Mouse (Mus musculus): ENCODE data around the gene Myocd. TPM values are rescaled to one million over a fixed set of nuclear protein-coding genes. Genes with fewer than 3 reads are reported as not detected.

The Myocd gene
- polyA plus RNA-seq, 2 experiments: 0.39 to 0.50 TPM

DNA sequence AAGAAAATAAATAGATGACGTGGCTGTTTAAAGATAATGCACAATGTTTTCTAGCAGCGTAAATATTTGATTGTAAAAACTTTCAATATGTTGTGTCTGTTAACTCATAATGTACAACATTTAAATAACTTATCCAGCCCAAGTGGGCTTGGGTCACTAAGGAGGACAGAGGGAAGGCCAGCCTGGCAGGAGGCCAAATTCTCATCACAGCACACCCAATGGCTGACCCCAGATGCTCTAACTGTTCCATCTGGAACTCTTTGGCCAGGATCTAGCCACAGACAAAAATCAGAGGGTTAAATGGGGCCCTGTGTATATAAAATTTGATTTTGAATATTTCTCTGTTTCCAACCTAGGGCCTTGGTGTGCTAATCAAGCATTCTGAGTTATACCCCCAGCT, 16.4 kb upstream of the Myocd start:
- no peak overlapping the region for H3K4me2 ChIP-seq (replicated peaks; ENCODE audit: low read depth, low read length, severe bottlenecking)
- WGBS: 86% methylated on average over 2 of the region's 2 CpGs
- no peaks in the 10 kb centered on the region for H3K4me1 ChIP-seq (ENCODE audit: control insufficient read depth, insufficient read depth, low read length)
- ATAC-seq (ENCODE audit: low FRiP score, low read depth) (no peak), DNase-seq (ENCODE audit: low spot score) (no peak)
- no peak overlapping the region for H3K27ac ChIP-seq (replicated peaks; ENCODE audit: low read depth, low read length)
- no peaks in the 10 kb centered on the region for H3K9me3 ChIP-seq (ENCODE audit: control insufficient read depth, low read length)
- TF ChIP-seq POLR2A (IDR thresholded peaks at IDR 0.05; ENCODE audit: borderline replicate concordance, extremely low read depth, insufficient read depth, insufficient read length): no peak
- no peaks in the 10 kb centered on the region for H3K27me3 ChIP-seq (ENCODE audit: control insufficient read depth, insufficient read depth, low read length)
- H3K4me3 ChIP-seq (replicated peaks; ENCODE audit: low read length): no peak overlapping the region
- H3K9ac ChIP-seq (ENCODE audit: low read depth, low read length, severe bottlenecking): no peak overlapping the region
- no peaks in the 10 kb centered on the region for H3K36me3 ChIP-seq (ENCODE audit: control insufficient read depth, insufficient read depth, low read length)

DNA sequence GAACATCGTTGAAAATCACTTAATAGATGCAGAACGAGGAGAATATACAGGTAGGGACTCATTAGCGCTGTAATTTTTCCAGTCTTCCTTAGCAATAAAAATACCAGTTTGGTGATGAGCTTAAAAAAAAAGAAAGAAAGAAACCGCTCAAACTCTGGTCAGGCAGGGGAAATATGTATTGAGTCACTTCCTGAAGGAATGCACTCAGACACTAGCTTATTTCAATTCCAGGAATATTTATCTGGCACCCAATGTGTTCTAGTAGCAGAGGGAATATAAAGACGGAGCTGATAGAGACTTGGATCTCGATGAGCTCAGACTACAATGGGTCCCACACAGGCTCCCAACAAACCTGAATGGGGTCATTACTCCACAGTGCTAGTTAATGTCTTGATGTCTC, 5.7 kb upstream of the Myocd start:
- DNase-seq (ENCODE audit: low spot score) (no peak), ATAC-seq (ENCODE audit: low FRiP score, low read depth) (no peak)
- no peak for TF ChIP-seq POLR2A (IDR thresholded peaks at IDR 0.05; ENCODE audit: borderline replicate concordance, extremely low read depth, insufficient read depth, insufficient read length)
- H3K27me3 ChIP-seq (ENCODE audit: control insufficient read depth, insufficient read depth, low read length): 0 out of 2 replicates have a peak, but pooled peaks cover under 1% of the 10 kb centered on the region
- no peak overlapping the region for H3K4me2 ChIP-seq (replicated peaks; ENCODE audit: low read depth, low read length, severe bottlenecking)
- peaks cover 11% of the 10 kb centered on the region for H3K4me1 ChIP-seq (ENCODE audit: control insufficient read depth, insufficient read depth, low read length)
- 80% methylated on average over 6 of the region's 6 CpGs for WGBS
- H3K9ac ChIP-seq (ENCODE audit: low read depth, low read length, severe bottlenecking): no peak overlapping the region
- no peaks in the 10 kb centered on the region for H3K9me3 ChIP-seq (ENCODE audit: control insufficient read depth, low read length)
- no peak overlapping the region for H3K4me3 ChIP-seq (replicated peaks; ENCODE audit: low read length)
- H3K27ac ChIP-seq (replicated peaks; ENCODE audit: low read depth, low read length): no peak overlapping the region
- H3K36me3 ChIP-seq (ENCODE audit: control insufficient read depth, insufficient read depth, low read length): no peaks in the 10 kb centered on the region

DNA sequence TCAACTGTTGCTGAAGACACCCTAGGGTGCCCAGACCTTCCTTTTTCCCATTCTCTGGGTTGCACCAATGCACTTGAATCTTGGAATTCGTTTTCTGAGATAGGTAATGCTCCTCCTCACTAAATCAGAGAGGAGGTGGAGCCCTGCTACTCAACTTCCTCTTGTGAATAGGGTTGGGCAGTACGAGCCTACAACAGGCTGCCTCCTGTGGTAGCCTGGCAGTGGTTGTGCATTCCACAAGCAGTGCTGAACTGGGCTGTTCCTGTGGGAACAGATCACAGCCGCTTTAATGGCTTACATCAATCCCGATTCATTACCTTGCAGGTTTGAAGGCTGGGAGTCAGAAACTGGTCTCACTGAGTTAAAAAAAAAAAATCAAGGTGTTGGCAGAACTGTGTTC, 1.2 kb upstream of the Myocd start:
- H3K4me3 ChIP-seq (replicated peaks; ENCODE audit: low read length): no peak overlapping the region

DNA sequence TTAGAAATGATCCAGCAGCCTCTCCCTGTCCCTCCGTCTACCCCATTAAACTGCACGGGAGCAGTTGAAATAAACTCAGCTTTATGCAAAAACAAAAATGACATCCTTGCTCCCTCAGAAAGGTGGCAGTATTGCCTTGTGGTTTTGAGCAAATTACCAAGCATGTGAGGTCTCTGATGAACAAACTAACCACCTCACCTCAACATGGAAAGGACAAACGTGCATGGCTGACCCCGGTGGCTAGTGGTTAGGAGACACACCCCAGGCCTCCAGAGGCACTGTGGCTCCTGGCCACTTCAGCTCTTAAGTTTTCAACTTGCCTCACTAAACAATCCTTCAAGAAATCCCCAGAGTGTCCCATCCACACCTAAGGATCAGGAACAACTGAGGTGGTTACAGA, 1.5 kb downstream of the Myocd start:
- no peaks in the 10 kb centered on the region for H3K9me3 ChIP-seq (ENCODE audit: control insufficient read depth, low read length)
- 33% methylated on average over 4 of the region's 4 CpGs for WGBS
- H3K4me3 ChIP-seq (replicated peaks; ENCODE audit: low read length): no peak overlapping the region
- H3K27me3 ChIP-seq (ENCODE audit: control insufficient read depth, insufficient read depth, low read length): peaks cover 8% of the 10 kb centered on the region; the same call in 1 of the 2 replicates
- no peaks in the 10 kb centered on the region for H3K36me3 ChIP-seq (ENCODE audit: control insufficient read depth, insufficient read depth, low read length)
- DNase-seq (ENCODE audit: low spot score) (peak; percentile 9), ATAC-seq (ENCODE audit: low FRiP score, low read depth) (no peak)
- no peak overlapping the region for H3K9ac ChIP-seq (ENCODE audit: low read depth, low read length, severe bottlenecking)
- no peak for TF ChIP-seq POLR2A (IDR thresholded peaks at IDR 0.05; ENCODE audit: borderline replicate concordance, extremely low read depth, insufficient read depth, insufficient read length)
- H3K4me2 ChIP-seq (replicated peaks; ENCODE audit: low read depth, low read length, severe bottlenecking): no peak overlapping the region
- H3K4me1 ChIP-seq (ENCODE audit: control insufficient read depth, insufficient read depth, low read length): peaks cover 21% of the 10 kb centered on the region
- H3K27ac ChIP-seq (replicated peaks; ENCODE audit: low read depth, low read length): no peak overlapping the region

More for the DNA sequence above, 1.2 kb upstream of the Myocd start:
- no peak overlapping the region for H3K27ac ChIP-seq (replicated peaks; ENCODE audit: low read depth, low read length)
- DNase-seq (ENCODE audit: low spot score): peak; percentile 27
- TF ChIP-seq POLR2A (IDR thresholded peaks at IDR 0.05; ENCODE audit: borderline replicate concordance, extremely low read depth, insufficient read depth, insufficient read length): no peak
- H3K4me1 ChIP-seq (ENCODE audit: control insufficient read depth, insufficient read depth, low read length): peaks cover 21% of the 10 kb centered on the region
- H3K27me3 ChIP-seq (ENCODE audit: control insufficient read depth, insufficient read depth, low read length): peaks cover 8% of the 10 kb centered on the region; the same call in 1 of the 2 replicates
- H3K9me3 ChIP-seq (ENCODE audit: control insufficient read depth, low read length): no peaks in the 10 kb centered on the region
- H3K9ac ChIP-seq (ENCODE audit: low read depth, low read length, severe bottlenecking): no peak overlapping the region
- no peaks in the 10 kb centered on the region for H3K36me3 ChIP-seq (ENCODE audit: control insufficient read depth, insufficient read depth, low read length)
- H3K4me2 ChIP-seq (replicated peaks; ENCODE audit: low read depth, low read length, severe bottlenecking): peak overlapping the region; percentile 85; the same call in 1 of the 2 replicates
- no peak; the same call in 1 of the 2 replicates for ATAC-seq (ENCODE audit: low FRiP score, low read depth)
- WGBS: 6% methylated on average over 4 of the region's 4 CpGs

DNA sequence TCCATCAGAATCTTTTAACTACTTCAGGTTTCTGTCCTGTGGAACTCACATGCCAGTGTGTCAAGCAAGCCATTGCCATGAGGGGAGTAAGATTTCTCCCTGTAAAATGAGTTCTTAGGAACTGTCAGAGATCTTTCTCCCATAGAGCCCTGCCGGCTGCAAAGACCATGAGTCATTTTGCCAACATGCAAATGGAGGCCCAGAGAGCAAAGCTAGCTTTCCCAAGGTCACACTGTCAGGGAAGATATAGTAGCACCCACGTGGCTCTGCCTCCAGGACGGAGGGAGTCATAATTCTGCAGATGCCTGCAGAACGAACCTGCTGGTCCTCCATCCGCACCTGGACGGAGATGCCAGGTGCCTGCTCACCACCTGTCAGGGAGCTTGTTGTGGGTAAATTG, 6.3 kb downstream of the Myocd start:
- Histone ChIP-seq H3K27me3 (ENCODE audit: control insufficient read depth, insufficient read depth, low read length) (no peaks in the 10 kb centered on the region), H3K4me3 (replicated peaks; ENCODE audit: low read length) (no peak overlapping the region), H3K4me1 (ENCODE audit: control insufficient read depth, insufficient read depth, low read length) (no peaks in the 10 kb centered on the region), H3K36me3 (ENCODE audit: control insufficient read depth, insufficient read depth, low read length) (no peaks in the 10 kb centered on the region), H3K4me2 (replicated peaks; ENCODE audit: low read depth, low read length, severe bottlenecking) (no peak overlapping the region), H3K9ac (ENCODE audit: low read depth, low read length, severe bottlenecking) (no peak overlapping the region), H3K27ac (replicated peaks; ENCODE audit: low read depth, low read length) (no peak overlapping the region), H3K9me3 (ENCODE audit: control insufficient read depth, low read length) (no peaks in the 10 kb centered on the region)
- no peak for TF ChIP-seq POLR2A (IDR thresholded peaks at IDR 0.05; ENCODE audit: borderline replicate concordance, extremely low read depth, insufficient read depth, insufficient read length)
- ATAC-seq (ENCODE audit: low FRiP score, low read depth) (no peak), DNase-seq (ENCODE audit: low spot score) (no peak)
- WGBS: 52% methylated on average over 6 of the region's 6 CpGs

DNA sequence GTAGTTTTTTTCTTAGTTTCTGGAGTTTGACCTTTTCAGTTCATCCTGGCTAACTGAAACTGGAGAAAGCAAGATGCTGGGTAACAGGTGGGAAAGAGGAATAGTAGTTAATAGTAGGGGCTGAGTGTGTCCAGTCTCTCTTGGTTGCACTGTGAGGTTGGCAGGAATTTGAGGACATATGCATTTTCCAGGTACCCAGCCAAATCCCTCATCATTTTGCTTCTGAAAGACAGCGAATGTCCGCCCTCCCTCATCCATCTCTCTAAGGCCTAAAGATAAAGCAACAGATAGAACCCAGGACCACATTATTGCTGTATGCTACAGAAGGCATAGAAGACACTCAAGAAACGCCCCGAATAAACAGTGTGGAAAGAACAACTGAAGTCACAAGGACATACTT, 10.8 kb downstream of the Myocd start:
- no peaks in the 10 kb centered on the region for H3K36me3 ChIP-seq (ENCODE audit: control insufficient read depth, insufficient read depth, low read length)
- H3K27me3 ChIP-seq (ENCODE audit: control insufficient read depth, insufficient read depth, low read length): no peaks in the 10 kb centered on the region
- TF ChIP-seq POLR2A (IDR thresholded peaks at IDR 0.05; ENCODE audit: borderline replicate concordance, extremely low read depth, insufficient read depth, insufficient read length): no peak
- WGBS: 87% methylated on average over 4 of the region's 4 CpGs
- no peak for ATAC-seq (ENCODE audit: low FRiP score, low read depth)
- no peak overlapping the region for H3K4me2 ChIP-seq (replicated peaks; ENCODE audit: low read depth, low read length, severe bottlenecking)
- H3K4me3 ChIP-seq (replicated peaks; ENCODE audit: low read length): no peak overlapping the region
- H3K9me3 ChIP-seq (ENCODE audit: control insufficient read depth, low read length): no peaks in the 10 kb centered on the region
- DNase-seq (ENCODE audit: low spot score): no peak
- H3K27ac ChIP-seq (replicated peaks; ENCODE audit: low read depth, low read length): no peak overlapping the region
- no peak overlapping the region for H3K9ac ChIP-seq (ENCODE audit: low read depth, low read length, severe bottlenecking)
- no peaks in the 10 kb centered on the region for H3K4me1 ChIP-seq (ENCODE audit: control insufficient read depth, insufficient read depth, low read length)
